Mouse (Mus musculus) liver, embryonic 15.5 days (tissue): Measurements from ENCODE around the gene Arl2bp. TPM values are rescaled to one million over a fixed set of nuclear protein-coding genes. Genes with fewer than 3 reads are reported as not detected.

Experiments
- ATAC-seq: fragments of 200-750 bp; cut with Nextera tagmentation; 2 replicates; pipeline ENCODE4 v1.8.0; 2017; ENCODE audit warnings: moderate number of reproducible peaks, mild to moderate bottlenecking, moderate library complexity; ENCODE audit not compliant: insufficient read depth
- H3K27ac ChIP-seq: fragments of 300-500 bp; sonication (generic); replicated peaks from 2 replicates; pipeline ENCODE4 v1.5.1; 2015; ENCODE audit warnings: mild to moderate bottlenecking, inconsistent platforms
- H3K27me3 ChIP-seq: fragments of 300-500 bp; sonication (generic); 2 replicates; pipeline ENCODE4 v1.6.1; 2015; ENCODE audit warnings: mild to moderate bottlenecking, inconsistent platforms
- H3K36me3 ChIP-seq: fragments of 300-500 bp; sonication (generic); replicated peaks from 2 replicates; pipeline ENCODE4 v1.6.1; 2015; ENCODE audit warnings: moderate library complexity, mild to moderate bottlenecking, inconsistent platforms
- H3K4me1 ChIP-seq: fragments of 300-500 bp; sonication (generic); replicated peaks from 2 replicates; pipeline ENCODE4 v1.6.1; 2015; ENCODE audit warnings: inconsistent platforms
- H3K4me2 ChIP-seq: fragments of 300-500 bp; sonication (generic); 2 replicates; pipeline ENCODE4 v1.6.1; 2015; ENCODE audit warnings: moderate library complexity, mild to moderate bottlenecking, inconsistent platforms
- H3K4me3 ChIP-seq: fragments of 300-500 bp; sonication (generic); replicated peaks from 2 replicates; pipeline ENCODE4 v1.5.1; 2015; ENCODE audit warnings: mild to moderate bottlenecking, inconsistent platforms
- H3K9ac ChIP-seq: fragments of 300-500 bp; sonication (generic); 2 replicates; pipeline ENCODE4 v1.6.1; 2015; ENCODE audit warnings: moderate library complexity, mild to moderate bottlenecking, inconsistent platforms
- H3K9me3 ChIP-seq: fragments of 300-500 bp; sonication (generic); replicated peaks from 2 replicates; pipeline ENCODE4 v1.6.1; 2016; ENCODE audit warnings: inconsistent platforms
- WGBS: fragments of 180-500 bp; shearing (Covaris S2); methylation state at CpG from one replicate; pipeline ENCODE4 v1.1.7; 2015; ENCODE audit warnings: mixed read lengths; ENCODE audit not compliant: insufficient replicate concordance; 5-methylcytosine and 5-hydroxymethylcytosine counted together
- polyA plus RNA-seq: library from polyadenylated mRNA; unstranded; fragments of >200 nt; fragmentation: Nextera tagmentation; extraction: Ambion mirVana; gene quantifications from 2 replicates; pipeline ENCODE4 v1.2.1, GENCODE M21; 2015

The Arl2bp gene
- polyA plus RNA-seq, 1 experiment from 2014 or later = 23.9 TPM

GRCm38 (mm10) chr8:94705581-94706245, 39.3 kb downstream of the Arl2bp start:
- Histone ChIP-seq H3K36me3 (no peaks in the 10 kb centered on the region), H3K4me1 (peaks cover 43% of the 10 kb centered on the region), H3K9me3 (no peaks in the 10 kb centered on the region), H3K9ac (no peak overlapping the region), H3K4me2 (no peak overlapping the region), H3K27me3 (peaks cover 39% of the 10 kb centered on the region), H3K27ac (no peak overlapping the region), H3K4me3 (no peak overlapping the region)
- WGBS = 58% methylated on average over 10 of the region's 10 CpGs
- no peak for ATAC-seq

GRCm38 (mm10) chr8:94706732-94707395, 40.5 kb downstream of the Arl2bp start:
- Histone ChIP-seq H3K27ac (no peak overlapping the region), H3K9me3 (no peaks in the 10 kb centered on the region), H3K36me3 (no peaks in the 10 kb centered on the region), H3K9ac (no peak overlapping the region), H3K27me3 (peaks cover 49% of the 10 kb centered on the region), H3K4me2 (no peak overlapping the region), H3K4me3 (no peak overlapping the region), H3K4me1 (peaks cover 43% of the 10 kb centered on the region)
- WGBS = 64% methylated on average over 9 of the region's 9 CpGs
- ATAC-seq = no peak

GRCm38 (mm10) chr8:94710336-94710735, 43.9 kb downstream of the Arl2bp start:
- no peaks in the 10 kb centered on the region for H3K36me3 ChIP-seq
- 54% methylated on average over 8 of the region's 8 CpGs for WGBS
- peaks cover 78% of the 10 kb centered on the region for H3K27me3 ChIP-seq
- H3K4me3 ChIP-seq = no peak overlapping the region
- H3K27ac ChIP-seq = no peak overlapping the region
- no peak overlapping the region for H3K4me2 ChIP-seq
- H3K4me1 ChIP-seq = peaks cover 19% of the 10 kb centered on the region
- no peak for ATAC-seq
- H3K9me3 ChIP-seq = no peaks in the 10 kb centered on the region
- no peak overlapping the region for H3K9ac ChIP-seq

- H3K4me3 ChIP-seq = no peak overlapping the region
- WGBS = 9% methylated on average over 5 of the region's 5 CpGs
- ATAC-seq = no peak
- no peaks in the 10 kb centered on the region for H3K9me3 ChIP-seq
- H3K27ac ChIP-seq = no peak overlapping the region
- 0 out of 2 replicates have a peak overlapping the region, but pooled peaks have one; percentile 1 for H3K4me2 ChIP-seq
- H3K36me3 ChIP-seq = no peaks in the 10 kb centered on the region
- H3K9ac ChIP-seq = no peak overlapping the region
- H3K27me3 ChIP-seq = peaks cover 80% of the 10 kb centered on the region
- peaks cover 10% of the 10 kb centered on the region for H3K4me1 ChIP-seq
Observed at GRCm38 (mm10) chr8:94711160-94711718, 44.8 kb downstream of the Arl2bp start.

GRCm38 (mm10) chr8:94714556-94714955, 48.2 kb downstream of the Arl2bp start:
- ATAC-seq = no peak

GRCm38 (mm10) chr8:94715871-94716270, 49.5 kb downstream of the Arl2bp start:
- Histone ChIP-seq H3K4me1 (no peaks in the 10 kb centered on the region), H3K27me3 (peaks cover 73% of the 10 kb centered on the region), H3K4me3 (no peak overlapping the region), H3K9me3 (no peaks in the 10 kb centered on the region), H3K9ac (no peak overlapping the region), H3K27ac (no peak overlapping the region), H3K4me2 (no peak overlapping the region), H3K36me3 (no peaks in the 10 kb centered on the region)
- no peak for ATAC-seq
- WGBS = 59% methylated on average over 3 of the region's 3 CpGs

More at GRCm38 (mm10) chr8:94714556-94714955, 48.2 kb downstream of the Arl2bp start:
- no peaks in the 10 kb centered on the region for H3K4me1 ChIP-seq
- H3K9me3 ChIP-seq = no peaks in the 10 kb centered on the region
- WGBS = 41% methylated on average over 5 of the region's 5 CpGs
- H3K27me3 ChIP-seq = peaks cover 77% of the 10 kb centered on the region
- H3K4me2 ChIP-seq = no peak overlapping the region
- H3K9ac ChIP-seq = no peak overlapping the region
- H3K4me3 ChIP-seq = no peak overlapping the region
- no peak overlapping the region for H3K27ac ChIP-seq
- no peaks in the 10 kb centered on the region for H3K36me3 ChIP-seq

GRCm38 (mm10) chr8:94716841-94717240, 50.4 kb downstream of the Arl2bp start:
- no peaks in the 10 kb centered on the region for H3K9me3 ChIP-seq
- H3K4me1 ChIP-seq = no peaks in the 10 kb centered on the region
- H3K36me3 ChIP-seq = no peaks in the 10 kb centered on the region
- peaks cover 68% of the 10 kb centered on the region for H3K27me3 ChIP-seq
- no peak overlapping the region for H3K9ac ChIP-seq
- 65% methylated on average over 1 of the region's 1 CpGs for WGBS
- H3K4me2 ChIP-seq = no peak overlapping the region
- no peak for ATAC-seq
- H3K27ac ChIP-seq = no peak overlapping the region
- no peak overlapping the region for H3K4me3 ChIP-seq

Other genes starting within 250 kb of the Arl2bp start
- gene Nlrc5, start 232.2 kb upstream of the Arl2bp start, polyA plus RNA-seq = 0.35 and 0.62 TPM in 2 replicates
- gene Cpne2, start 133.6 kb upstream of the Arl2bp start, polyA plus RNA-seq = 2.4 and 2.7 TPM in 2 replicates
- gene Rspry1, start 64.7 kb upstream of the Arl2bp start, polyA plus RNA-seq = 15.3 and 16.8 TPM in 2 replicates
- gene Fam192a, start 64.6 kb upstream of the Arl2bp start, polyA plus RNA-seq = 24.9 and 27.5 TPM in 2 replicates
- 0.37 and 0.89 TPM in 2 replicates for gene Pllp, start 29.7 kb downstream of the Arl2bp start, polyA plus RNA-seq
- gene Ccl22, start 79.0 kb downstream of the Arl2bp start, polyA plus RNA-seq = 0.32 and 0.37 TPM in 2 replicates
- 0.33 and 0.54 TPM in 2 replicates for gene Cx3cl1, start 105.4 kb downstream of the Arl2bp start, polyA plus RNA-seq
- not detected in 2 replicates for gene Ccl17, start 143.9 kb downstream of the Arl2bp start, polyA plus RNA-seq
- gene Coq9, start 171.7 kb downstream of the Arl2bp start, polyA plus RNA-seq = 50.8 and 55.0 TPM in 2 replicates
- 46.6 and 48.2 TPM in 2 replicates for gene Ciapin1, start 171.8 kb downstream of the Arl2bp start, polyA plus RNA-seq
- 70.5 and 74.1 TPM in 2 replicates for gene Polr2c, start 190.8 kb downstream of the Arl2bp start, polyA plus RNA-seq
- 11.0 and 12.9 TPM in 2 replicates for gene Dok4, start 209.7 kb downstream of the Arl2bp start, polyA plus RNA-seq